Mouse (Mus musculus): ENCODE data around the gene Git1. TPM values are rescaled to one million over a fixed set of nuclear protein-coding genes. Genes with fewer than 3 reads are reported as not detected.

The Git1 gene
- total RNA-seq (2021) = 10 to 100 TPM; 55.2 to 57.1 TPM

- peak in 1 of 2 experiments; percentile 62 for DNase-seq
- intact Hi-C loops (cut with DNase I) = no loop called here
Measured at GRCm38 (mm10) chr11:77493512-77494343, at the start of gene Git1. Git1 (plus strand) TSS chr11:77493562.

GRCm38 (mm10) chr11:77444939-77445338 is 48.4 kb upstream of the Git1 start:
- DNase-seq = peak; percentile 62 to 68
- intact Hi-C loops (cut with DNase I) = loop anchor here (5.0 kb wide), 2 partner anchors 78 to 228 kb away; partner anchors contain the start of gene Ssh2

- DNase-seq = peak; percentile 51 to 75
- intact Hi-C loops (cut with DNase I) = loop anchor here (1.0 to 5.0 kb wide), 2 partner anchors 129 to 229 kb away; partner anchors contain the start of gene Ssh2
Measured at GRCm38 (mm10) chr11:77446628-77447041, 46.7 kb upstream of the Git1 start.

- peak in 1 of 2 experiments; percentile 16 for DNase-seq
- intact Hi-C loops (cut with DNase I) = loop anchor here (5.0 kb wide), 1 partner anchor 232 kb away; the partner anchor contains the start of gene Ssh2
Measured at GRCm38 (mm10) chr11:77449224-77449623, 44.1 kb upstream of the Git1 start.

GRCm38 (mm10) chr11:77451670-77452069 is 41.7 kb upstream of the Git1 start:
- DNase-seq = peak in 1 of 2 experiments; percentile 8
- intact Hi-C loops (cut with DNase I) = no loop called here

- DNase-seq = no peak
- intact Hi-C loops (cut with DNase I) = no loop called here
Measured at GRCm38 (mm10) chr11:77453388-77453787, 40.0 kb upstream of the Git1 start.

- intact Hi-C loops (cut with DNase I) = no loop called here
- peak in 1 of 2 experiments; percentile 14 for DNase-seq
Measured at GRCm38 (mm10) chr11:77455770-77456510, 37.4 kb upstream of the Git1 start.

GRCm38 (mm10) chr11:77456866-77457265 is 36.5 kb upstream of the Git1 start:
- intact Hi-C loops (cut with DNase I) = no loop called here
- peak; percentile 45 to 63 for DNase-seq

GRCm38 (mm10) chr11:77461856-77462255 is 31.5 kb upstream of the Git1 start:
- intact Hi-C loops (cut with DNase I) = loop anchor here (10.0 kb wide), 1 partner anchor 357 kb away; no protein-coding TSS in a partner anchor

GRCm38 (mm10) chr11:77462283-77463100 is 30.9 kb upstream of the Git1 start, which contains the start of gene Coro6:
Coro6 (plus strand) TSS chr11:77462411.
- intact Hi-C loops (cut with DNase I) = loop anchor here (10.0 kb wide), 1 partner anchor 358 kb away; no protein-coding TSS in a partner anchor
- peak; percentile 83 to 89 for DNase-seq

More at GRCm38 (mm10) chr11:77461856-77462255, 31.5 kb upstream of the Git1 start:
- no peak for DNase-seq

- DNase-seq = no peak
- intact Hi-C loops (cut with DNase I) = loop anchor here (10.0 kb wide), 1 partner anchor 358 kb away; no protein-coding TSS in a partner anchor
Measured at GRCm38 (mm10) chr11:77463101-77463445, 30.3 kb upstream of the Git1 start.

GRCm38 (mm10) chr11:77463786-77464185 is 29.6 kb upstream of the Git1 start:
- intact Hi-C loops (cut with DNase I) = loop anchor here (10.0 kb wide), 1 partner anchor 359 kb away; no protein-coding TSS in a partner anchor
- DNase-seq = peak in 1 of 2 experiments; percentile 18

- intact Hi-C loops (cut with DNase I) = loop anchor here (10.0 kb wide), 1 partner anchor 360 kb away; no protein-coding TSS in a partner anchor
- DNase-seq = peak in 1 of 2 experiments; percentile 21
Measured at GRCm38 (mm10) chr11:77464684-77465083, 28.7 kb upstream of the Git1 start.

GRCm38 (mm10) chr11:77465111-77465510 is 28.3 kb upstream of the Git1 start:
- intact Hi-C loops (cut with DNase I) = loop anchor here (10.0 kb wide), 1 partner anchor 360 kb away; no protein-coding TSS in a partner anchor
- no peak for DNase-seq

GRCm38 (mm10) chr11:77466544-77466943 is 26.8 kb upstream of the Git1 start:
- intact Hi-C loops (cut with DNase I) = loop anchor here (10.0 kb wide), 1 partner anchor 362 kb away; no protein-coding TSS in a partner anchor

GRCm38 (mm10) chr11:77467157-77467556 is 26.2 kb upstream of the Git1 start:
- intact Hi-C loops (cut with DNase I) = loop anchor here (1.0 to 10.0 kb wide), 2 partner anchors 150 to 362 kb away; no protein-coding TSS in a partner anchor
- peak; percentile 83 for DNase-seq

More at GRCm38 (mm10) chr11:77466544-77466943, 26.8 kb upstream of the Git1 start:
- peak in 1 of 2 experiments; percentile 2 for DNase-seq

GRCm38 (mm10) chr11:77467784-77468183 is 25.6 kb upstream of the Git1 start:
- intact Hi-C loops (cut with DNase I) = loop anchor here (1.0 to 10.0 kb wide), 2 partner anchors 150 to 363 kb away; no protein-coding TSS in a partner anchor
- DNase-seq = peak; percentile 78 to 85

- DNase-seq = no peak
- intact Hi-C loops (cut with DNase I) = loop anchor here (10.0 kb wide), 1 partner anchor 364 kb away; no protein-coding TSS in a partner anchor
Measured at GRCm38 (mm10) chr11:77468397-77468796, 25.0 kb upstream of the Git1 start.

- no peak for DNase-seq
- intact Hi-C loops (cut with DNase I) = no loop called here
Measured at GRCm38 (mm10) chr11:77471407-77471806, 22.0 kb upstream of the Git1 start.
